Mouse (Mus musculus) liver, postnatal 0 days (tissue): Measurements from ENCODE around the gene Xrcc6. TPM values are rescaled to one million over a fixed set of nuclear protein-coding genes. Genes with fewer than 3 reads are reported as not detected.

Source experiments
- ATAC-seq: fragments of 200-750 bp; cut with Nextera tagmentation; 2 replicates; pipeline ENCODE4 v1.8.0; 2017; ENCODE audit warnings: mild to moderate bottlenecking, moderate library complexity
- DNase-seq: peaks from one replicate; pipeline ENCODE4 v3.0.0-alpha.2; 2016
- H3K27ac ChIP-seq: fragments of 300-500 bp; sonication (generic); 2 replicates; pipeline ENCODE4 v1.5.1; 2014; ENCODE audit warnings: antibody characterized with exemption, moderate library complexity, mild to moderate bottlenecking, low read depth
- H3K27me3 ChIP-seq: fragments of 300-500 bp; sonication (generic); 2 replicates; pipeline ENCODE4 v1.6.1; 2014; ENCODE audit warnings: low read length, control low read depth, mixed read lengths; ENCODE audit not compliant: insufficient read depth
- H3K36me3 ChIP-seq: fragments of 300-500 bp; sonication (generic); replicated peaks from 2 replicates; pipeline ENCODE4 v1.6.1; 2014; ENCODE audit warnings: mild to moderate bottlenecking, control low read depth, low read length, moderate library complexity, mixed read lengths; ENCODE audit not compliant: insufficient read depth
- H3K4me1 ChIP-seq: fragments of 300-500 bp; sonication (generic); 2 replicates; pipeline ENCODE4 v1.6.1; 2014; ENCODE audit warnings: antibody characterized with exemption, mild to moderate bottlenecking, control low read depth; ENCODE audit not compliant: insufficient read depth
- H3K4me2 ChIP-seq: fragments of 300-500 bp; sonication (generic); 2 replicates; pipeline ENCODE4 v1.6.1; 2014; ENCODE audit warnings: low read depth, mild to moderate bottlenecking, low read length, moderate library complexity, mixed read lengths
- H3K4me3 ChIP-seq: fragments of 300-500 bp; sonication (generic); 2 replicates; pipeline ENCODE4 v1.5.1; 2014; ENCODE audit warnings: low read depth, low read length
- H3K9ac ChIP-seq: fragments of 300-500 bp; sonication (generic); replicated peaks from 2 replicates; pipeline ENCODE4 v1.6.1; 2014; ENCODE audit warnings: mild to moderate bottlenecking, moderate library complexity
- H3K9me3 ChIP-seq: fragments of 300-500 bp; sonication (generic); 2 replicates; pipeline ENCODE4 v1.6.1; 2016; ENCODE audit warnings: mild to moderate bottlenecking, control low read depth, low read length, mixed read lengths
- CTCF ChIP-seq: sonication (generic); IDR thresholded peaks from 2 replicates; pipeline ENCODE4 v1.5.1; 2016; ENCODE audit warnings: antibody characterized with exemption, low read depth
- EP300 ChIP-seq: IDR thresholded peaks from 2 replicates; pipeline ENCODE4 v1.6.1; 2016; ENCODE audit warnings: antibody characterized with exemption, low read depth, mild to moderate bottlenecking
- WGBS: fragments of 180-500 bp; shearing (Covaris S2); extraction: QIAGEN DNeasy Blood & Tissue Kit; methylation state at CpG from one replicate; pipeline ENCODE4 v1.1.7; 2014; ENCODE audit not compliant: insufficient replicate concordance; 5-methylcytosine and 5-hydroxymethylcytosine counted together
- polyA plus RNA-seq: library from polyadenylated mRNA; unstranded; fragments of >200 nt; fragmentation: Nextera tagmentation; extraction: Ambion mirVana; gene quantifications from 2 replicates; pipeline ENCODE4 v1.2.1, GENCODE M21; 2015

Xrcc6 gene
- polyA plus RNA-seq, 1 experiment from 2014 or later = 27.8 TPM

DNA sequence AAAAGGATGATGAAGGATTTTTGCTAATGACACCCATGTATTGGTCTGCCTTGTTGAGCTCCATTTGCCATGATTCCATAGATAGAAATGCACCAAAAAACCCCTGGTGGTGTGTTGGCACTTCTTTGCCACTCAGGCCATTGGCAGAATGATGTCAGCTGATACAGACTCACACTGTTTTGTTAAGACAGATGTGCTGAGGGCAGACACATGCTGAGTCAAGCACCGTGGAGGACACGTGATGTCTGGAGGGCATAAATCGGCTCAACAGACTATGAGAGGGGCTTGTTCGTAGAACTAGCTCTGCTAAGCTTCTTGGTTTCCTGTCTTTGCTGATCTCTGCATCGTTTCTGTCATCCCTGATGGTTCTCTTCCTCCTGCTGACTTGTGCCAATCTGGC, 64.9 kb downstream of the Xrcc6 start:
- DNase-seq = no peak
- no peaks in the 10 kb centered on the region for H3K27me3 ChIP-seq
- peaks cover 6% of the 10 kb centered on the region for H3K4me1 ChIP-seq
- TF ChIP-seq CTCF (no peak), EP300 (no peak)
- no peak overlapping the region for H3K9ac ChIP-seq
- no peaks in the 10 kb centered on the region for H3K9me3 ChIP-seq
- WGBS = 42% methylated on average over 5 of the region's 5 CpGs
- H3K4me3 ChIP-seq = no peak overlapping the region
- ATAC-seq = no peak
- no peaks in the 10 kb centered on the region for H3K36me3 ChIP-seq
- no peak overlapping the region for H3K27ac ChIP-seq
- H3K4me2 ChIP-seq = no peak overlapping the region

DNA sequence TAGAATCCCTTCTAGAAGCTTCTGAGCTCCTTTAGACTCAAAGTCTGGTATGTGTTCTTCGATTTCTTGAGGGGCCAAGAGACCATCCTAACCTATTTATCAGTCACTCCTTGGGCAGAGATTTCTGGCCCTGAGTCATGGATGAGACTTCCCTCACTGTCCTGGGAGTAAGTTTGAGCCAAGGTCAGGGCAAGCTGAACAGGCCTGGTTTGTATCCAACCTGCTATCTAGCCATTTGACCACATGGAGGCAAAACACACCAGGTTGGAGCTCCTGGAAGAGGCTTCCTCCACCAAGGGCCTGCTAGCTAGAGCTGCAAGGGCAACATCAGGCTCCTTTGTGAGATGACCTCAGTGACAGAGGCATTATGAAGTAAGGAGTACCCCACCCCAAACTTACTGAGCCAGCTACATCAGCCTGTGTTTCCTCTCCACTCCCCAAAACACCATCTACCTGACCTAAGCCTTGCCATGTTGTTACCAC, 71.1 kb downstream of the Xrcc6 start, which contains the start of gene 4930407I10Rik:
Gene 4930407I10Rik (plus strand): TSS at position 433 of the 483 bp plus-strand sequence.
- Histone ChIP-seq H3K36me3 (no peaks in the 10 kb centered on the region), H3K9ac (no peak within 1 kb of the TSS), H3K4me2 (no peak within 1 kb of the TSS), H3K4me1 (no peaks in the 10 kb centered on the region), H3K4me3 (no peak within 1 kb of the TSS), H3K9me3 (no peaks in the 10 kb centered on the region), H3K27me3 (peaks cover 5% of the 10 kb centered on the region; the same call in 1 of the 2 replicates), H3K27ac (no peak within 1 kb of the TSS)
- 69% methylated on average over 1 of the region's 1 CpGs for WGBS
- ATAC-seq (no peak), DNase-seq (no peak)
- TF ChIP-seq CTCF (no peak), EP300 (no peak)

DNA sequence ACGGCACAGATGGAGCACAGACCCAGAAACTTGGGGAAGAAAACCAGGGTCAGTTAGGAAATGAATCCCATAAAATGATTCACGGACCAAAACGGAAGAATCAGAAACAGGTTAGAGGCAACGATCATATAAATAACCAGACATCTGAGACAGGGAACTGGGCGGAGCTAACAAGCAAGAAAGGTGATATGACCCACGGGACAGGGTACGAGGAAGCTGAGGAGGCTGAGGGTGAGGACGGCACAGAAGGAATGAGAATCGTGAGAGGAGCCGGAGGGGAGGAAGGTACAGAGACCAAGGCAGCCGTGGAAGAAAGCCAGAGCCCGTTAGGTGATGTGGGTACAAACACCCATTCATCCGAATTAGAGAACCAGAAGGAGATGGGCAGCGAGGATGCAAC, 76.3 kb downstream of the Xrcc6 start:
- ATAC-seq (no peak), DNase-seq (no peak)
- Histone ChIP-seq H3K27ac (no peak overlapping the region), H3K4me1 (no peaks in the 10 kb centered on the region), H3K27me3 (peaks cover 13% of the 10 kb centered on the region; the same call in 1 of the 2 replicates), H3K4me3 (no peak overlapping the region), H3K9me3 (no peaks in the 10 kb centered on the region), H3K9ac (no peak overlapping the region), H3K4me2 (no peak overlapping the region), H3K36me3 (no peaks in the 10 kb centered on the region)
- WGBS = 59% methylated on average over 14 of the region's 14 CpGs
- TF ChIP-seq EP300 = no peak

DNA sequence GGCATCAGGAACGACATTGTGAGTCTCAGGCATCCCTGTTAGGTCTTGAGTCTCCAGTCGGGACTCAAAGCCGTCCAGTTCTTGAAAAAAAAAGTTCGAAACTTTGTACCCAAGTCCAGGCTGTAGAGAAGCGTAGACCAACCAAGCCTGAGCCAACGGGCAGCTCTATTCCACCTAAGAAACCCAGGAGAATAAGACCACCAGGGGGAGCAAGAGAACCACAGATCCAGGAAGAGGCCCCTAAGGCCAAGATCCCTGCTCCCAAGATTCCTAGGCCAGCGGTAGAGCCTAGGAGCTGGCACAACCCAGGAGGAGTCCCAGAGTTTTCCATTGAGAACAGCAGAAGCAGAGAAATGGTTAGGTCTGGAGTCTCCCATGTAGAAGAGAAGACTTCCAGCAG, 77.9 kb downstream of the Xrcc6 start:
- Histone ChIP-seq H3K4me2 (no peak overlapping the region), H3K36me3 (no peaks in the 10 kb centered on the region), H3K4me1 (no peaks in the 10 kb centered on the region), H3K9ac (no peak overlapping the region), H3K9me3 (no peaks in the 10 kb centered on the region), H3K27me3 (peaks cover 28% of the 10 kb centered on the region), H3K27ac (no peak overlapping the region), H3K4me3 (no peak overlapping the region)
- DNase-seq (peak; percentile 64), ATAC-seq (no peak)
- peak; percentile 84 for TF ChIP-seq CTCF
- TF ChIP-seq EP300 = no peak
- 10% methylated on average over 7 of the region's 7 CpGs for WGBS

- Histone ChIP-seq H3K9me3 (no peaks in the 10 kb centered on the region), H3K4me2 (no peak within 1 kb of the TSS), H3K27ac (no peak within 1 kb of the TSS), H3K9ac (no peak within 1 kb of the TSS), H3K4me3 (no peak within 1 kb of the TSS), H3K4me1 (no peaks in the 10 kb centered on the region), H3K36me3 (no peaks in the 10 kb centered on the region), H3K27me3 (peaks cover 34% of the 10 kb centered on the region)
- no peak for TF ChIP-seq CTCF
- no peak for TF ChIP-seq EP300
- no peak for ATAC-seq
- WGBS = 21% methylated on average over 40 of the region's 40 CpGs
- no peak for DNase-seq
These were observed 82.3 kb downstream of the Xrcc6 start, which contains the start of gene Mei1 for GRCm38 (mm10) chr15:82069898-82070297. Gene Mei1 (plus strand): TSS chr15:82069996.

GRCm38 (mm10) chr15:82071816-82072469, 84.3 kb downstream of the Xrcc6 start:
- H3K4me3 ChIP-seq = no peak overlapping the region
- DNase-seq = no peak
- H3K27me3 ChIP-seq = peaks cover 30% of the 10 kb centered on the region
- TF ChIP-seq CTCF = no peak
- TF ChIP-seq EP300 = no peak
- H3K9me3 ChIP-seq = no peaks in the 10 kb centered on the region
- no peak for ATAC-seq
- H3K36me3 ChIP-seq = no peaks in the 10 kb centered on the region
- no peak overlapping the region for H3K4me2 ChIP-seq
- no peaks in the 10 kb centered on the region for H3K4me1 ChIP-seq
- no peak overlapping the region for H3K9ac ChIP-seq
- WGBS = 86% methylated on average over 26 of the region's 26 CpGs
- no peak overlapping the region for H3K27ac ChIP-seq
